Mouse (Mus musculus) MEL (cell line): ENCODE data around the gene Atp12a. TPM values are rescaled to one million over a fixed set of nuclear protein-coding genes. Genes with fewer than 3 reads are reported as not detected.

Experiments used
- DNase-seq: peaks from one replicate; pipeline ENCODE4 v3.0.0; 2011; ENCODE audit warnings: low read depth, low spot score
- H3K27ac ChIP-seq: 2 replicates; pipeline ENCODE4 v1.5.1; 2012; ENCODE audit warnings: low read depth, mild to moderate bottlenecking, control low read depth, low read length, moderate library complexity; ENCODE audit not compliant: control insufficient read depth
- H3K27me3 ChIP-seq, 2 experiments: fragments of 150-350 bp in 1 of 2; sonication (generic) in 1 of 2; 2 replicates each; pipeline ENCODE4 v1.6.1; 2012; ENCODE audit warnings: low read length in 2 of 2, mild to moderate bottlenecking in 2 of 2, improper control_type of control experiment in 1 of 2, moderate library complexity in 1 of 2; ENCODE audit not compliant: insufficient read depth in 2 of 2, control insufficient read depth in 1 of 2
- H3K36me3 ChIP-seq, 2 experiments: 2 replicates each; pipeline ENCODE4 v1.6.1; 2012 to 2014; ENCODE audit warnings: low read length in 2 of 2, improper control_type of control experiment in 1 of 2, inconsistent platforms in 1 of 2, mild to moderate bottlenecking in 1 of 2; ENCODE audit not compliant: insufficient read depth in 2 of 2, control insufficient read depth in 1 of 2
- H3K4me1 ChIP-seq, 2 experiments: fragments of 150-350 bp in 1 of 2; sonication (generic) in 1 of 2; 2 replicates each; pipeline ENCODE4 v1.6.1; 2012; ENCODE audit warnings: low read length in 2 of 2, improper control_type of control experiment in 1 of 2, mild to moderate bottlenecking in 1 of 2; ENCODE audit not compliant: insufficient read depth in 2 of 2, control insufficient read depth in 1 of 2
- H3K4me3 ChIP-seq, 2 experiments: fragments of 150-350 bp in 1 of 2; sonication (generic) in 1 of 2; 2 replicates each; pipeline ENCODE4 v1.5.1; 2012; ENCODE audit warnings: low read depth in 2 of 2, low read length in 2 of 2, mild to moderate bottlenecking in 2 of 2, moderate library complexity in 2 of 2, control low read depth in 1 of 2, improper control_type of control experiment in 1 of 2; ENCODE audit not compliant: control insufficient read depth in 1 of 2, insufficient read depth in 1 of 2
- H3K79me2 ChIP-seq: 2 replicates; pipeline ENCODE4 v1.6.1; 2012; ENCODE audit warnings: mild to moderate bottlenecking, low read length, moderate library complexity; ENCODE audit not compliant: control insufficient read depth, poor library complexity, insufficient read depth
- H3K9ac ChIP-seq: 2 replicates; pipeline ENCODE4 v1.6.1; 2012; ENCODE audit warnings: low read depth, mild to moderate bottlenecking, control low read depth, low read length, moderate library complexity; ENCODE audit not compliant: control insufficient read depth, poor library complexity, severe bottlenecking
- H3K9me3 ChIP-seq: fragments of 150-350 bp; sonication (generic); replicated peaks from 2 replicates; pipeline ENCODE4 v1.6.1; 2012; ENCODE audit warnings: mild to moderate bottlenecking, low read length, improper control_type of control experiment, moderate library complexity; ENCODE audit not compliant: insufficient read depth
- BHLHE40 ChIP-seq: IDR thresholded peaks from 2 replicates; pipeline ENCODE4 v1.6.1; 2012; ENCODE audit warnings: low read depth, mild to moderate bottlenecking, inconsistent platforms, low read length, improper control_type of control experiment, borderline replicate concordance
- CHD2 ChIP-seq: IDR thresholded peaks from 2 replicates; pipeline ENCODE4 v1.6.1; 2011; ENCODE audit warnings: low read length, improper control_type of control experiment
- CTCF ChIP-seq, 3 experiments: IDR thresholded peaks in 2 of 3; conservative IDR thresholded peaks in 1 of 3; 2 replicates each; pipeline ENCODE4 v1.5.1; 2011 to 2012; ENCODE audit warnings: low read length in 3 of 3, low read depth in 2 of 3, mild to moderate bottlenecking in 2 of 3, improper control_type of control experiment in 1 of 3, inconsistent platforms in 1 of 3, mixed read lengths in 1 of 3, moderate library complexity in 1 of 3; ENCODE audit not compliant: control insufficient read depth in 1 of 3, insufficient read depth in 1 of 3, poor library complexity in 1 of 3, severe bottlenecking in 1 of 3
- E2F4 ChIP-seq: IDR thresholded peaks from 2 replicates; pipeline ENCODE4 v1.6.1; 2011; ENCODE audit warnings: low read depth, low read length, improper control_type of control experiment, borderline replicate concordance
- GABPA ChIP-seq: IDR thresholded peaks from 2 replicates; pipeline ENCODE4 v1.6.1; 2012; ENCODE audit warnings: low read depth, mild to moderate bottlenecking, inconsistent platforms, low read length, improper control_type of control experiment, moderate library complexity
- GATA1 ChIP-seq: IDR thresholded peaks from 2 replicates; pipeline ENCODE4 v1.6.1; 2011; ENCODE audit warnings: low read depth, low read length, improper control_type of control experiment
- HCFC1 ChIP-seq: IDR thresholded peaks from 2 replicates; pipeline ENCODE4 v1.6.1; 2012; ENCODE audit warnings: low read depth, mild to moderate bottlenecking, inconsistent platforms, low read length, improper control_type of control experiment, moderate library complexity
- KAT2A ChIP-seq: conservative IDR thresholded peaks from 2 replicates; pipeline ENCODE4 v1.6.1; 2012; ENCODE audit warnings: low read depth, low read length, improper control_type of control experiment, inconsistent platforms
- MAX ChIP-seq: IDR thresholded peaks from 2 replicates; pipeline ENCODE4 v1.6.1; 2011; ENCODE audit warnings: low read length, improper control_type of control experiment
- MXI1 ChIP-seq: IDR thresholded peaks from 2 replicates; pipeline ENCODE4 v1.6.1; 2011; ENCODE audit warnings: mild to moderate bottlenecking, low read depth, low read length, improper control_type of control experiment
- MYC ChIP-seq: IDR thresholded peaks from 2 replicates; pipeline ENCODE4 v1.6.1; 2011; ENCODE audit warnings: low read depth, mild to moderate bottlenecking, low read length, improper control_type of control experiment, moderate library complexity
- NELFE ChIP-seq: IDR thresholded peaks from 2 replicates; pipeline ENCODE4 v1.6.1; 2011; ENCODE audit warnings: low read depth, low read length, improper control_type of control experiment
- TAL1 ChIP-seq: IDR thresholded peaks from 2 replicates; pipeline ENCODE4 v1.6.1; 2012; ENCODE audit warnings: mild to moderate bottlenecking, inconsistent platforms, low read length, moderate library complexity, mixed read lengths
- TBP ChIP-seq: IDR thresholded peaks from 2 replicates; pipeline ENCODE4 v1.8.0; 2011; ENCODE audit warnings: low read depth, low read length, improper control_type of control experiment
- TCF12 ChIP-seq: IDR thresholded peaks from 2 replicates; pipeline ENCODE4 v1.6.1; 2014; ENCODE audit warnings: low read depth, mild to moderate bottlenecking, inconsistent platforms, low read length, improper control_type of control experiment, moderate library complexity
- UBTF ChIP-seq: IDR thresholded peaks from 2 replicates; pipeline ENCODE4 v1.6.1; 2012; ENCODE audit warnings: low read depth, mild to moderate bottlenecking, inconsistent platforms, low read length, improper control_type of control experiment, moderate library complexity, borderline replicate concordance; ENCODE audit not compliant: insufficient read depth
- USF2 ChIP-seq, 2 experiments: IDR thresholded peaks; 2 replicates each; pipeline ENCODE4 v1.6.1; 2011 to 2012; ENCODE audit warnings: improper control_type of control experiment in 2 of 2, low read length in 2 of 2, borderline replicate concordance in 1 of 2, inconsistent platforms in 1 of 2, low read depth in 1 of 2, mild to moderate bottlenecking in 1 of 2; ENCODE audit not compliant: insufficient read depth in 1 of 2
- ZMIZ1 ChIP-seq: IDR thresholded peaks from 2 replicates; pipeline ENCODE4 v1.6.1; 2012; ENCODE audit warnings: low read depth, mild to moderate bottlenecking, inconsistent platforms, low read length, improper control_type of control experiment, moderate library complexity
- polyA plus RNA-seq, 2 experiments: library from polyadenylated mRNA; stranded (reverse) in 1 of 2; unstranded in 1 of 2; fragments of >175 nt in 1 of 2; fragments of >200 nt in 1 of 2; gene quantifications; 2 replicates each; pipeline versions ENCODE4 v1.2.1 to v1.2.4; 2012; ENCODE audit warnings: low replicate concordance in 2 of 2, low read depth in 1 of 2; ENCODE audit not compliant: insufficient read length in 2 of 2, insufficient read depth in 1 of 2, missing spikeins in 1 of 2
- total RNA-seq: library from RNA; depleted of rRNA; stranded (reverse); fragments of 300-350 nt; gene quantifications from 2 replicates; pipeline ENCODE4 v1.2.3, GENCODE M21; 2012

Atp12a gene
- total and polyA plus RNA-seq, 3 experiments = not detected

DNA sequence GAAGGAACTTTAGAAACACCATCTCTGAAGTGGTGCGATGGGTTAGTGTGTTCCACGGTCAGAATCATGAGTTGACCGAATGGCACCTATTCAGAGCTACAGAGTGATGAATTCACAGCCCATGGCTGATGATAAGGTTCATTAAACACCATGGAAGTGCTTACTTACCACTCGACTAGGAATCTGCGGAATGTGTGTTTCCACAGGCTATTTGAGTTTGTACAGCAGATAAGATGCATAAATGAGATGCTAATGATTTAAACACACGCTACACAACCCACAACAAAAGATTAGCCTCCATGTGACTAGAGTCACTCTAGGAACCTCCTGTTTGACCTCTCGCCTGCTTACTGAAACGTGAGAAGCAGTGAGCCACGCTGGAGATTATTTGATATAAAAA lies 14.5 kb downstream of the Atp12a start:
- Histone ChIP-seq H3K79me2 (no peaks in the 10 kb centered on the region), H3K9me3 (no peaks in the 10 kb centered on the region), H3K4me1 (peaks cover 0 to 4% of the 10 kb centered on the region in 2 experiments; a peak in 2 of 4 replicates), H3K9ac (no peak overlapping the region), H3K4me3 (no peak overlapping the region), H3K27ac (no peak overlapping the region), H3K27me3 (peaks cover 2 to 4% of the 10 kb centered on the region in 2 experiments; a peak in 2 of 4 replicates), H3K36me3 (peaks cover 0 to under 1% of the 10 kb centered on the region in 2 experiments; a peak in 1 of 4 replicates)
- TF ChIP-seq GATA1 = no peak
- TF ChIP-seq MYC = no peak
- no peak for TF ChIP-seq HCFC1
- no peak for TF ChIP-seq BHLHE40
- TF ChIP-seq NELFE = no peak
- no peak for TF ChIP-seq CTCF (IDR thresholded peaks at IDR 0.05 in 2 of 3, conservative IDR thresholded peaks at IDR 0.05 in 1 of 3; ENCODE audit: control insufficient read depth in 1 of 3, insufficient read depth in 1 of 3, low read depth in 2 of 3, low read length in 3 of 3, poor library complexity in 1 of 3, severe bottlenecking in 1 of 3)
- no peak for TF ChIP-seq ZMIZ1
- no peak for TF ChIP-seq UBTF
- TF ChIP-seq TAL1 = no peak
- no peak for TF ChIP-seq MAX
- TF ChIP-seq TCF12 = no peak
- TF ChIP-seq CHD2 = no peak
- no peak for TF ChIP-seq KAT2A
- TF ChIP-seq MXI1 = no peak
- TF ChIP-seq TBP = no peak
- DNase-seq = no peak

DNA sequence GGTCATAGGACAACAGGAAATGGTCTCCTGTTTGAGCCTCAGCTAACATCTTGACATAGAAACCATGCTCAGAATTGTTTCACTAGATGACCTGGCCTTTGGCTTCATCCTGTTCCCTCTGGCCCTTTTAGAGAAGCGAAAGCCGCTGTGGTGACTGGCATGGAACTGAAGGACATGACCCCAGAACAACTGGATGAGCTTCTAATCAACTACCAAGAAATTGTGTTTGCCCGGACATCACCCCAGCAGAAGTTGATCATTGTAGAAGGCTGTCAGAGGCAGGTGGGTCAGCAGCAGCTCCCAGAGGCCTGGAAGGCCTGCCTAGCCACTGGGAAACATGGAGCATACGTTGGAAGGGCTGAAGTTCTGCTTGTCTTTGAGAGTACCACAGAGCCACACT lies 17.5 kb downstream of the Atp12a start:
- no peak for DNase-seq

More for the DNA sequence above, 17.5 kb downstream of the Atp12a start:
- TF ChIP-seq E2F4 (no peak), MXI1 (no peak), GATA1 (no peak), GABPA (no peak), USF2 (IDR thresholded peaks at IDR 0.05; ENCODE audit: borderline replicate concordance in 1 of 2, insufficient read depth in 1 of 2, low read depth in 1 of 2, low read length in 2 of 2) (no peak)
- Histone ChIP-seq H3K9ac (no peak overlapping the region), H3K27ac (no peak overlapping the region), H3K27me3 (peaks cover 5 to 8% of the 10 kb centered on the region in 2 experiments; a peak in 3 of 4 replicates), H3K4me3 (no peak overlapping the region), H3K9me3 (no peaks in the 10 kb centered on the region), H3K4me1 (no peaks in the 10 kb centered on the region), H3K36me3 (no peaks in the 10 kb centered on the region), H3K79me2 (no peaks in the 10 kb centered on the region)
